Mouse (Mus musculus): Measurements from ENCODE around the gene Meioc. TPM values are rescaled to one million over a fixed set of nuclear protein-coding genes. Genes with fewer than 3 reads are reported as not detected.

Meioc gene
- 36.1 and 38.8 TPM in 2 replicates for polyA plus RNA-seq (2012; rRNA removed)

DNA sequence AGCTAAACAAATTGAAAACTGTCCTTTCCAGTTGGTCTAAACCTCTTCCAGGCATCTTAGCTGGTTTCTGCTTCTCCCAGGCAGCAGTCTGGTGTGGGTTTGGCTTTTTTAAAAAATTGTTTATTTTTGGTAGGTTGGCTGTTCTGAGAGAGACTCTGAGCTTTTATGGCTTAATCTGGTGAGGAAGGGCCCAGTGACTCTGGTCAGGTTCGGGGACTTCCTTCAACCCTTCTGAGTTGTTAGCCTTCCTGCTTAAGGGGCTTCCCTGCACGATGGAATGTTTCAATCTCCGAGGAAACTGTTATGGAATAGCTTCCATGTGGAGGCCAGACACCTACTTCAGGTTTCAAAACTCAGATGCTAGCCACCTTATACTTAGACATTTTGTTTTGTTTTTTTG lies at the start of gene Meioc:
TSS of gene Meioc (plus strand) at position 301 of the 400 bp plus-strand sequence.
- no peaks in the 10 kb centered on the region; the same call in 1 of the 2 replicates for H3K36me3 ChIP-seq (ENCODE audit: control insufficient read depth, insufficient read depth, low read length)
- TF ChIP-seq CTCF (IDR thresholded peaks at IDR 0.05; ENCODE audit: control insufficient read depth, insufficient read depth, insufficient replicate concordance, low read depth, low read length) (no peak), POLR2A (IDR thresholded peaks at IDR 0.05; ENCODE audit: control insufficient read depth, low read depth, low read length) (0 out of 2 replicates have a peak, but pooled peaks have one; percentile 7)
- peak within 1 kb of the TSS; percentile 99 for H3K27ac ChIP-seq (ENCODE audit: control insufficient read depth, insufficient read depth, low read depth, low read length)
- peaks cover 7% of the 10 kb centered on the region for H3K4me1 ChIP-seq (ENCODE audit: control insufficient read depth, insufficient read depth, low read length)
- H3K4me3 ChIP-seq (ENCODE audit: control insufficient read depth, low read depth, low read length): peak within 1 kb of the TSS; percentile 92
- H3K27me3 ChIP-seq (ENCODE audit: control insufficient read depth, insufficient read depth, low read length): no peaks in the 10 kb centered on the region

DNA sequence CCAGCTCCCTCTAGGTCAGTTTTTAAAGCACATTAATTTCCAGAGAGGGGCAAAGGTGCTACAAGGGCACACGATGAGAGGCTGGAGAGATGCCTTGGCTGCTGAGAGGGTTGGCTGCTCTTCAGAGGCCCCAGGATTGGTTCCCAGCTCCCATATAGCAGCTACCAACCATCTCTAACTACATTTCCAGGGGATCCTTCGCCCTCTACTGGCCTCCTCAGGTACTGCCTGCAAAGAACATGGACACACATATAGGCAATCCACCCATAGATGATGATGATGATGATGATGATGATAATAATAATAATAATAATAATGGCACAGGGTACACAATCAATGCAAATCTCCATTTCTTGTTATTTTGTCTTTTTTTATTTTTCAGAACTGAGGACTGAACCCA lies 44.1 kb upstream of the Meioc start:
- no peak for TF ChIP-seq CTCF (IDR thresholded peaks at IDR 0.05; ENCODE audit: control insufficient read depth, insufficient read depth, insufficient replicate concordance, low read depth, low read length)
- no peak for TF ChIP-seq POLR2A (IDR thresholded peaks at IDR 0.05; ENCODE audit: control insufficient read depth, low read depth, low read length)
- H3K4me3 ChIP-seq (ENCODE audit: control insufficient read depth, low read depth, low read length): no peak overlapping the region
- no peak overlapping the region for H3K27ac ChIP-seq (ENCODE audit: control insufficient read depth, insufficient read depth, low read depth, low read length)
- no peaks in the 10 kb centered on the region for H3K27me3 ChIP-seq (ENCODE audit: control insufficient read depth, insufficient read depth, low read length)
- peaks cover 6% of the 10 kb centered on the region for H3K4me1 ChIP-seq (ENCODE audit: control insufficient read depth, insufficient read depth, low read length)
- no peaks in the 10 kb centered on the region for H3K36me3 ChIP-seq (ENCODE audit: control insufficient read depth, insufficient read depth, low read length)

DNA sequence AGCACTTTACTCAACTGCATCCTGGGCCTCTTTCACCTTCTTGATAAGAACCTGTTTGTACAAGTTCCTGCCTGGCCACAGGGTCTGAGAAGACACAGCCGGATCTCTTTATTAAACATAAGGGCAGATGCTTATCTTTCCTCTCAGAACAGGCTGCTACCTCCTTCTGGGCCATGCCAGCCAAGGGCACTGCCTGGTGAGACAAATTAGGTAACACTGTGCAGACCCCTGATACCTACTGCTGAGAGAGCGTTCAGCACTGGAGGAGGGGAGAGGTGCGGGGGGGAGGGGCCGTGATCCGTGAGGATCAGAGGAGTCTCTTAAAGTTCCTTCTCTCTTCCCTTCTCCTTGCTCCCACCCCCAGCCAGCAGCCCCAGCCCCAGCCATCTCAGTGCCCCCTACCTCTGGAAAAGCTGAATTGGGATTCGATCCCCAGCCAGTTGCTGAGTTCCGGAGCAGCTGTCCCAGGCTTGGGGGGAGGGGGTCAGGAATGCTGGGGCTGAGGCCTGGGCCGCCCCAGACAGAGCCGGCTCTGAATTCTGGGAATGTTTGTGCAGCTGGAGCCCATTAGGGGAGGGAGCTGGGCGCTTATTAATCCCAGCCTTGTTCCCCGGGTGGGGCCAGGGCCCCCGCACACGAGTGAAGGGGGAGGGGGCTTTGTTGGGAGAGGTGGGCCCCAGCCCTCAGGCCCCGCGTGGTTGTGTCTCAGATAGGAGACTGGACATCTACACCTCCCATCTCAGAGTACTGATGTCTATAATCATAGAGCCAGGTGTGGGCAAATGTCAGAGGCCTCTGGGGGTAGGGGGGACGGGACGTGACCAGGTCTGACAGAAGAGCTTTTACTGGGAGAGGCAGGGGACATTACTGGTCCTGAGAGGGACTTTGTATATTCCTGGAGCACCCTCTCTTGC lies 39.4 kb upstream of the Meioc start:
- Histone ChIP-seq H3K36me3 (ENCODE audit: control insufficient read depth, insufficient read depth, low read length) (no peaks in the 10 kb centered on the region), H3K27ac (ENCODE audit: control insufficient read depth, insufficient read depth, low read depth, low read length) (no peak overlapping the region), H3K4me1 (ENCODE audit: control insufficient read depth, insufficient read depth, low read length) (peaks cover 7% of the 10 kb centered on the region), H3K4me3 (ENCODE audit: control insufficient read depth, low read depth, low read length) (no peak overlapping the region), H3K27me3 (ENCODE audit: control insufficient read depth, insufficient read depth, low read length) (no peaks in the 10 kb centered on the region)
- TF ChIP-seq POLR2A (IDR thresholded peaks at IDR 0.05; ENCODE audit: control insufficient read depth, low read depth, low read length) (no peak), CTCF (IDR thresholded peaks at IDR 0.05; ENCODE audit: control insufficient read depth, insufficient read depth, insufficient replicate concordance, low read depth, low read length) (no peak)

DNA sequence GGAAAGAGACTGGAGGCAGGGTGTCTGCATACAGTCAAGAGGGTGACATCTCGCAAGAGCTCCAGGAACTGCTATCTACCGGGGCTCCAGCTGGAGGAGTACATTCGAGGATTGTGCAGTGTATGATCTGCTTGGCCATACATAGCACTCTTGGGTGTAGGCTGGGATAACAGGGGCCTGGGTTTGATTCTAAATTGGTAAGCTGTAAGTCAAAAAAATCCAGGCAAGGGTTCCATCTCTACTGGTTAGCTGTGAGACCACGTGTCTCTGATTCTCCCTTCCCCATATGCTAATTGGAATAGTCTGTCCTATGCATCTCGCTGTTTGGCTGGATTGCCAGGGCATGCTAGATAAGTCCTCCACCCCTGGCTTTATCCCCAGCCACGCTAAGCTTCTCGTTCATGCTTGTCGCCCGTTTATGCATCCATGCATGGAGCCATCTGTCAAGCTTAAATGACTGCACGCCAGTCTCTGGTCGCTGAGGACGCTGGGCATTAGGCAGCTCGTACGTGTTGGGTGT lies 38.6 kb upstream of the Meioc start:
- TF ChIP-seq POLR2A (IDR thresholded peaks at IDR 0.05; ENCODE audit: control insufficient read depth, low read depth, low read length): no peak
- no peak for TF ChIP-seq CTCF (IDR thresholded peaks at IDR 0.05; ENCODE audit: control insufficient read depth, insufficient read depth, insufficient replicate concordance, low read depth, low read length)
- Histone ChIP-seq H3K36me3 (ENCODE audit: control insufficient read depth, insufficient read depth, low read length) (no peaks in the 10 kb centered on the region), H3K4me1 (ENCODE audit: control insufficient read depth, insufficient read depth, low read length) (peaks cover 7% of the 10 kb centered on the region), H3K4me3 (ENCODE audit: control insufficient read depth, low read depth, low read length) (no peak overlapping the region), H3K27ac (ENCODE audit: control insufficient read depth, insufficient read depth, low read depth, low read length) (no peak overlapping the region), H3K27me3 (ENCODE audit: control insufficient read depth, insufficient read depth, low read length) (no peaks in the 10 kb centered on the region)

DNA sequence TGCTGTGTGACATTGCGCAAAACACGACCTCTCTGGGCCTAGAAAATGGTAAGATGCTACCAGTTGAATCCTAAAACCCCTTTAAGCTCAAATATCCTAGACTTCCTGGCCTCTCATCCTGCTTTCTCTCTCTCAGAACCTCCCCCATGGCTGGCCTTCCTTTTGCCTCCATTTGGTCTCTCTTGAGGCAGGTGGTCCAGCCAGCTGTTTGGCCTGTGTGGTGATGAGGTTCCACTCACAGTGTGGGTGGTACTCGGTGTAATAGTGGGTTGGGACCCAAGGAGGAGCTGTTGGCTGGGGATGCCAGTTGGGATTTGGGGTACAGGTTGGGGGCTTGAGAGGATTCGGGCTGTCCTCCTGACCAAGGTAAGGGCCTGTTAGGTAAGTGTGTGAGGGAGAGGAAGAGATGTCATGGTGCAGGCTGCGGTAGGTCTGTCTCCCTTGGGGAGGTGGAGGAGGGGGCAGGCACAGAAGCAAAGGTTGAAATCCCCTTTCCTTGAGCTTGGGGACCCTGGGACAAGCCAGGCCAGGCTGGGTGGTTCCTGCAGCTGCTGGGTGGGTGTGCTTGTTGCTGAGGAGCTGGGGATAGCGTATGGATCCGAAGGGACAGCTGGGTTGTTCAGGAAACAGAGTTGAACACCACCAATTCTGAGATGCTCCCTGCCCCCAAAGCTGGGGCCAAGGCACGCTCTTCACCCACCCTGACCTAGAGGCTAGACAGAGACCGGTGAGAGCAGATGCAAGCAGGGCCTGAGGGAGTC lies 36.2 kb upstream of the Meioc start:
- Histone ChIP-seq H3K27ac (ENCODE audit: control insufficient read depth, insufficient read depth, low read depth, low read length) (no peak overlapping the region), H3K36me3 (ENCODE audit: control insufficient read depth, insufficient read depth, low read length) (no peaks in the 10 kb centered on the region), H3K4me1 (ENCODE audit: control insufficient read depth, insufficient read depth, low read length) (peaks cover 8% of the 10 kb centered on the region), H3K4me3 (ENCODE audit: control insufficient read depth, low read depth, low read length) (no peak overlapping the region), H3K27me3 (ENCODE audit: control insufficient read depth, insufficient read depth, low read length) (no peaks in the 10 kb centered on the region)
- no peak for TF ChIP-seq CTCF (IDR thresholded peaks at IDR 0.05; ENCODE audit: control insufficient read depth, insufficient read depth, insufficient replicate concordance, low read depth, low read length)
- no peak for TF ChIP-seq POLR2A (IDR thresholded peaks at IDR 0.05; ENCODE audit: control insufficient read depth, low read depth, low read length)

DNA sequence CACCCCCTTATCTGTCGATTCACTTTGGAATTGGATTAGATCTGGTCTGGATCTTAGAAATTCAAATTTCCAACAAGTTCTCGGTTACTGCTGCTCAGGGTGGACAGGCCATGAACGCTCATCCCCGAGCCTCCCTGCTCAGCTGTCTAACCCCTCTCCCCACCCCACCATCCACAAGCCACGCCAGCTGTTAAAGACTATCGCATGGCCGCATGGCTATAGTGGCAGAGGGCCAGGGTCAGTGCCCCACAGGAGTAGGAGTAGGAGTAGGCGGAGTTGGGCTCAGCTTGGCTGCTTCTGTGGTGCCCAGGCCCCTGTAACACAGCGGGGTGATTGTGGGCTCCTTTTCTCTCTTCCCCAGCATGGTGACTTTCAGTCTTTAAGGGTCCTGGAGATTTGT lies 35.0 kb upstream of the Meioc start:
- TF ChIP-seq CTCF (IDR thresholded peaks at IDR 0.05; ENCODE audit: control insufficient read depth, insufficient read depth, insufficient replicate concordance, low read depth, low read length) (no peak), POLR2A (IDR thresholded peaks at IDR 0.05; ENCODE audit: control insufficient read depth, low read depth, low read length) (no peak)
- Histone ChIP-seq H3K4me1 (ENCODE audit: control insufficient read depth, insufficient read depth, low read length) (peaks cover 15% of the 10 kb centered on the region), H3K4me3 (ENCODE audit: control insufficient read depth, low read depth, low read length) (no peak overlapping the region), H3K36me3 (ENCODE audit: control insufficient read depth, insufficient read depth, low read length) (no peaks in the 10 kb centered on the region), H3K27ac (ENCODE audit: control insufficient read depth, insufficient read depth, low read depth, low read length) (no peak overlapping the region), H3K27me3 (ENCODE audit: control insufficient read depth, insufficient read depth, low read length) (no peaks in the 10 kb centered on the region)

DNA sequence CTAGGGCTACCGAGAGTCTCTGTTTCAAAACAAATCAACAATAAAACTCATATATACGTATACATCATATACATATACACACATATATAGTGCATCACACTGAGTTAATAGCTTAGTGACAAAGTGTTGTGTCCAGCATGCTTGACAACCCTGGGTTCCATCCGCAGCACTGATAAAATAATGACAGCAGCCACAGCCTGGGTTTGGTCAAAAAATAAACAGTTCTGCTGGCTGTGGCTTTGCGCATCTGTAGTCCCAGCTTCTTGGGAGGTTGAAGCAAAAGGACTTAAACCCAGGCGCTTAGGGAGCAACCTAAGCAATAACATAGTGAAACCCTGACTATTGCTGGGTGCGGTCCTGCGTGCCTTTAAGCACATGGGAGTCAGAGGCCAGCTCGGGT lies 34.1 kb upstream of the Meioc start:
- H3K4me3 ChIP-seq (ENCODE audit: control insufficient read depth, low read depth, low read length): no peak overlapping the region
- H3K36me3 ChIP-seq (ENCODE audit: control insufficient read depth, insufficient read depth, low read length): no peaks in the 10 kb centered on the region
- no peak overlapping the region for H3K27ac ChIP-seq (ENCODE audit: control insufficient read depth, insufficient read depth, low read depth, low read length)
- TF ChIP-seq POLR2A (IDR thresholded peaks at IDR 0.05; ENCODE audit: control insufficient read depth, low read depth, low read length): no peak
- TF ChIP-seq CTCF (IDR thresholded peaks at IDR 0.05; ENCODE audit: control insufficient read depth, insufficient read depth, insufficient replicate concordance, low read depth, low read length): no peak
- H3K4me1 ChIP-seq (ENCODE audit: control insufficient read depth, insufficient read depth, low read length): peaks cover 13% of the 10 kb centered on the region
- no peaks in the 10 kb centered on the region for H3K27me3 ChIP-seq (ENCODE audit: control insufficient read depth, insufficient read depth, low read length)
